Mouse (Mus musculus): ENCODE data around the gene Elmod3. TPM values are rescaled to one million over a fixed set of nuclear protein-coding genes. Genes with fewer than 3 reads are reported as not detected.

Gene Elmod3
- total and polyA plus RNA-seq, 3 experiments: 8.6 to 25.5 (median 16.6) TPM

GRCm38 (mm10) chr6:72604066-72604465 is 5.9 kb upstream of the Elmod3 start:
- DNase-seq (ENCODE audit: low spot score) (no peak), ATAC-seq (ENCODE audit: extremely low read depth, insufficient number of reproducible peaks, low FRiP score, poor library complexity, severe bottlenecking) (no peak)
- peaks cover 88% of the 10 kb centered on the region for H3K36me3 ChIP-seq (replicated peaks)
- no peaks in the 10 kb centered on the region for H3K9me3 ChIP-seq (replicated peaks)
- H3K27me3 ChIP-seq (ENCODE audit: insufficient read depth, low read length): no peaks in the 10 kb centered on the region
- no peak overlapping the region for H3K4me3 ChIP-seq (ENCODE audit: low read depth, low read length)
- H3K4me1 ChIP-seq (ENCODE audit: insufficient read depth, low read depth, low read length): peaks cover 28% of the 10 kb centered on the region
- TF ChIP-seq CTCF (IDR thresholded peaks at IDR 0.05; ENCODE audit: low read depth, low read length) (no peak), TAL1 (conservative IDR thresholded peaks at IDR 0.05; ENCODE audit: low read depth, low read length) (no peak)

DNA sequence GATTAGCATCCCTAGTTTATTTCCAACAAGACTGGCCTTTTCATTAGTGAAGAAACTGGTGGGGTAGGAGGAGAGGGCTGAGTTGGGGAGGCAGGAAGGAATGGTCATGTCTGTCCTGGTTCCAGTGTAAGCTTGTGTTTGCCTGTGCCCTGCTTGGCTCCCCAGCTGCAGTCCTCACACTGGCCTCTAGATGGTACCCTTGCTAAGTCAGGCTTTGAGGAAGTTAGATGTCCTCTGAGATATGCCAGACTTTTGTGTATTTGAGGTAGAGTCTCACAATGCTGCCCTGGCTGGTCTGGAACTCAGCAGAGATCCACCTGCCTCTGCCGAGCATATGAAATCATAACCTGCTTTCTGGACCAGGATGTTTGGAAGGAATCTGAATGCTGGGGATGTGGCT is 3.5 kb upstream of the Elmod3 start:
- peak; percentile 47; the same call in 1 of the 2 replicates for ATAC-seq (ENCODE audit: extremely low read depth, insufficient number of reproducible peaks, low FRiP score, poor library complexity, severe bottlenecking)
- TF ChIP-seq CTCF (IDR thresholded peaks at IDR 0.05; ENCODE audit: low read depth, low read length) (peak; percentile 98), TAL1 (conservative IDR thresholded peaks at IDR 0.05; ENCODE audit: low read depth, low read length) (no peak), POLR2AphosphoS5 (IDR thresholded peaks at IDR 0.05; ENCODE audit: insufficient replicate concordance, low read depth, low read length) (no peak), GATA2 (IDR thresholded peaks at IDR 0.05; ENCODE audit: borderline replicate concordance, low read depth, low read length) (no peak)
- DNase-seq (ENCODE audit: low spot score): peak; percentile 52
- H3K4me1 ChIP-seq (ENCODE audit: insufficient read depth, low read depth, low read length): peaks cover 42% of the 10 kb centered on the region
- no peaks in the 10 kb centered on the region for H3K27me3 ChIP-seq (ENCODE audit: insufficient read depth, low read length)
- peaks cover 68% of the 10 kb centered on the region for H3K36me3 ChIP-seq (replicated peaks)
- no peak overlapping the region for H3K4me3 ChIP-seq (ENCODE audit: low read depth, low read length)
- H3K9me3 ChIP-seq (replicated peaks): no peaks in the 10 kb centered on the region

- Histone ChIP-seq H3K4me3 (ENCODE audit: low read depth, low read length) (no peak overlapping the region), H3K36me3 (replicated peaks) (peaks cover 63% of the 10 kb centered on the region), H3K4me1 (ENCODE audit: insufficient read depth, low read depth, low read length) (peaks cover 45% of the 10 kb centered on the region), H3K9me3 (replicated peaks) (no peaks in the 10 kb centered on the region), H3K27me3 (ENCODE audit: insufficient read depth, low read length) (no peaks in the 10 kb centered on the region)
- TF ChIP-seq GATA1 (IDR thresholded peaks at IDR 0.05; ENCODE audit: borderline replicate concordance, low read length) (no peak), POLR2AphosphoS5 (IDR thresholded peaks at IDR 0.05; ENCODE audit: insufficient replicate concordance, low read depth, low read length) (no peak), CTCF (IDR thresholded peaks at IDR 0.05; ENCODE audit: low read depth, low read length) (no peak), TAL1 (conservative IDR thresholded peaks at IDR 0.05; ENCODE audit: low read depth, low read length) (no peak), GATA2 (IDR thresholded peaks at IDR 0.05; ENCODE audit: borderline replicate concordance, low read depth, low read length) (no peak)
- DNase-seq (ENCODE audit: low spot score): no peak
- no peak for ATAC-seq (ENCODE audit: extremely low read depth, insufficient number of reproducible peaks, low FRiP score, poor library complexity, severe bottlenecking)
Observed at GRCm38 (mm10) chr6:72600771-72601170, 2.6 kb upstream of the Elmod3 start.

- H3K36me3 ChIP-seq (replicated peaks): peaks cover 62% of the 10 kb centered on the region
- no peak overlapping the region for H3K4me3 ChIP-seq (ENCODE audit: low read depth, low read length)
- no peaks in the 10 kb centered on the region for H3K9me3 ChIP-seq (replicated peaks)
- DNase-seq (ENCODE audit: low spot score) (no peak), ATAC-seq (ENCODE audit: extremely low read depth, insufficient number of reproducible peaks, low FRiP score, poor library complexity, severe bottlenecking) (no peak)
- peaks cover 45% of the 10 kb centered on the region for H3K4me1 ChIP-seq (ENCODE audit: insufficient read depth, low read depth, low read length)
- H3K27me3 ChIP-seq (ENCODE audit: insufficient read depth, low read length): no peaks in the 10 kb centered on the region
- no peak for TF ChIP-seq TAL1 (conservative IDR thresholded peaks at IDR 0.05; ENCODE audit: low read depth, low read length)
- TF ChIP-seq GATA1 (IDR thresholded peaks at IDR 0.05; ENCODE audit: borderline replicate concordance, low read length): no peak
- no peak for TF ChIP-seq POLR2AphosphoS5 (IDR thresholded peaks at IDR 0.05; ENCODE audit: insufficient replicate concordance, low read depth, low read length)
- TF ChIP-seq CTCF (IDR thresholded peaks at IDR 0.05; ENCODE audit: low read depth, low read length): no peak
- TF ChIP-seq GATA2 (IDR thresholded peaks at IDR 0.05; ENCODE audit: borderline replicate concordance, low read depth, low read length): no peak
Observed at GRCm38 (mm10) chr6:72600216-72600615, 2.0 kb upstream of the Elmod3 start.

DNA sequence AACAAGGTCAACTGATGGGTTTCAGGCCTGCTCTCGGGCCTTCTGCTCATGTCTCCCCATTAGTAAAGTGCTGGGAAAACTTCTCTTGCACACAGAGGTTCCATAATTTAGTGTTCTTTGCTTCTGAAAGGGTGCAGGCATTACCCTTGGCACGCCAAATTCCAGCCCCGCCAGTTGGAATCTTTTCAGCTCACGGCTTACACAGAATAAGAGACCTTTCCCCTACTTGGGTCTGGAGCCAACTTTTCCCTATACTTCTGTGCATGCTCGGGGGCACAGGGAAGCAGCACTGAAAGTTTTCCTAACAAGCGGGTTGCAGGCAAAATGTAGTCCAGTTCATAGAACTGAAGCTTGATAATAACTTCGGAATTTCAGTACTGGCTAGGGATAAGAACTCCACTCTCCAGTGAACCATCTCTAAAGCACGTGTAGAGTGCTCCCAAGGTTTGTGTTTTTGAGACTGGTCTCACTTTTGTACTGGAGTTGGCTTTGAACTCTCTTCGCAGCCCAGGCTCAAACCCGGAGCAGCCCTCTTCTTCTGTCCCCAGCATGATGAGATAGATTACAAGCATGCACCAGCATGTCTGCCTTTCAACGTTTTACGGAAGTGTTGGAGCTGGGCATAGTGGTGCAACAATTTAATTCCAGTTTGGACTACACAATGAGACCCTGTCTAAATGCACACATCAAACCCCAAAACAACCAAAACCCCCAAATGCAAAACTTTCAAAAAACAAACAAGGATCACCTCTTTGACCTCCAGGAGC is 761 bp upstream of the Elmod3 start:
- DNase-seq (ENCODE audit: low spot score): no peak

GRCm38 (mm10) chr6:72597083-72597874 is 934 bp downstream of the Elmod3 start:
- Histone ChIP-seq H3K36me3 (replicated peaks) (peaks cover 57% of the 10 kb centered on the region), H3K4me3 (ENCODE audit: low read depth, low read length) (peak overlapping the region; percentile 81), H3K27me3 (ENCODE audit: insufficient read depth, low read length) (no peaks in the 10 kb centered on the region), H3K4me1 (ENCODE audit: insufficient read depth, low read depth, low read length) (peaks cover 45% of the 10 kb centered on the region), H3K9me3 (replicated peaks) (no peaks in the 10 kb centered on the region)
- no peak for ATAC-seq (ENCODE audit: extremely low read depth, insufficient number of reproducible peaks, low FRiP score, poor library complexity, severe bottlenecking)
- TF ChIP-seq POLR2AphosphoS5 (IDR thresholded peaks at IDR 0.05; ENCODE audit: insufficient replicate concordance, low read depth, low read length) (no peak), GATA2 (IDR thresholded peaks at IDR 0.05; ENCODE audit: borderline replicate concordance, low read depth, low read length) (no peak), TAL1 (conservative IDR thresholded peaks at IDR 0.05; ENCODE audit: low read depth, low read length) (no peak), CTCF (IDR thresholded peaks at IDR 0.05; ENCODE audit: low read depth, low read length) (no peak), GATA1 (IDR thresholded peaks at IDR 0.05; ENCODE audit: borderline replicate concordance, low read length) (no peak)
- DNase-seq (ENCODE audit: low spot score): no peak

More for the DNA sequence above, 761 bp upstream of the Elmod3 start:
- Histone ChIP-seq H3K36me3 (replicated peaks) (peaks cover 61% of the 10 kb centered on the region), H3K9me3 (replicated peaks) (no peaks in the 10 kb centered on the region), H3K27me3 (ENCODE audit: insufficient read depth, low read length) (no peaks in the 10 kb centered on the region), H3K4me1 (ENCODE audit: insufficient read depth, low read depth, low read length) (peaks cover 45% of the 10 kb centered on the region), H3K4me3 (ENCODE audit: low read depth, low read length) (peak overlapping the region; percentile 81)
- no peak for TF ChIP-seq CTCF (IDR thresholded peaks at IDR 0.05; ENCODE audit: low read depth, low read length)
- TF ChIP-seq GATA1 (IDR thresholded peaks at IDR 0.05; ENCODE audit: borderline replicate concordance, low read length): no peak
- no peak for TF ChIP-seq TAL1 (conservative IDR thresholded peaks at IDR 0.05; ENCODE audit: low read depth, low read length)
- TF ChIP-seq GATA2 (IDR thresholded peaks at IDR 0.05; ENCODE audit: borderline replicate concordance, low read depth, low read length): no peak
- no peak for TF ChIP-seq POLR2AphosphoS5 (IDR thresholded peaks at IDR 0.05; ENCODE audit: insufficient replicate concordance, low read depth, low read length)
- ATAC-seq (ENCODE audit: extremely low read depth, insufficient number of reproducible peaks, low FRiP score, poor library complexity, severe bottlenecking): no peak
